Mouse (Mus musculus): ENCODE results near the gene Il10rb. TPM values are rescaled to one million over a fixed set of nuclear protein-coding genes. Genes with fewer than 3 reads are reported as not detected.

The Il10rb gene
- polyA plus RNA-seq (2015; fragmentation: Illumina TruSeq; extraction: RNeasy Lipid Tissue Mini Kit (QIAGEN cat#74804); ENCODE audit: low read depth, low replicate concordance), result 12.1 TPM

GRCm38 (mm10) chr16:91405640-91406584 is at the start of gene Il10rb:
TSS of gene Il10rb (plus strand) at chr16:91406164.

GRCm38 (mm10) chr16:91372577-91373472 is 33.1 kb upstream of the Il10rb start, which contains the start of gene Ifnar2:
TSS of gene Ifnar2 (plus strand) at chr16:91372783.

DNA sequence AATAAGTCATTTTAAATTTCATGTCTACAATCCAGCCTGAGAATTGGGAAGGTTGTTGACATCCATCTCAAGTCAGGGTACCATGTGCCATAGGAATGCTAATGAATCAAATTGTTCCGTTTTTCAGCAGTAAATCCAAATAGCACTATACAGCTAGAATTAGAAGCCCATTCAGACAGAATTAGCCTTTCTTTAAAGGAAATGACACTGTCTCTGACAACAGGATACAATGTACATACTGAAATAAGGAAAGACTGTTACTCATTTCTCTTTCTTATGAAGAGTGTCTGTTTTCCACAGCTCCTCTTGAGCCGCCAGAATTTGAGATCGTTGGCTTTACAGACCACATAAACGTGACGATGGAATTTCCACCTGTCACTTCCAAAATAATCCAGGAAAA is 14.5 kb upstream of the Il10rb start, which contains the start of gene Gm21970:
Gene Gm21970, plus strand, starts transcription at position 301 of the 400 bp plus-strand sequence.

Other genes starting within 250 kb of the Il10rb start
- gene Olig2, start 180.7 kb upstream of the Il10rb start, polyA plus RNA-seq (2015; fragmentation: Illumina TruSeq; extraction: RNeasy Lipid Tissue Mini Kit (QIAGEN cat#74804); ENCODE audit: low read depth, low replicate concordance), result 24.7 TPM
- gene Olig1, start 136.4 kb upstream of the Il10rb start, polyA plus RNA-seq (2015; fragmentation: Illumina TruSeq; extraction: RNeasy Lipid Tissue Mini Kit (QIAGEN cat#74804); ENCODE audit: low read depth, low replicate concordance), result 109 TPM
- 25.9 TPM for gene Ifnar2, start 33.4 kb upstream of the Il10rb start, polyA plus RNA-seq (2015; fragmentation: Illumina TruSeq; extraction: RNeasy Lipid Tissue Mini Kit (QIAGEN cat#74804); ENCODE audit: low read depth, low replicate concordance)
- gene Gm21970, start 14.4 kb upstream of the Il10rb start, polyA plus RNA-seq (2015; fragmentation: Illumina TruSeq; extraction: RNeasy Lipid Tissue Mini Kit (QIAGEN cat#74804); ENCODE audit: low read depth, low replicate concordance), result not detected
- gene Ifnar1, start 79.1 kb downstream of the Il10rb start, polyA plus RNA-seq (2015; fragmentation: Illumina TruSeq; extraction: RNeasy Lipid Tissue Mini Kit (QIAGEN cat#74804); ENCODE audit: low read depth, low replicate concordance), result 29.7 TPM
- 42.7 TPM for gene Ifngr2, start 140.9 kb downstream of the Il10rb start, polyA plus RNA-seq (2015; fragmentation: Illumina TruSeq; extraction: RNeasy Lipid Tissue Mini Kit (QIAGEN cat#74804); ENCODE audit: low read depth, low replicate concordance)
- gene Tmem50b, start 191.6 kb downstream of the Il10rb start, polyA plus RNA-seq (2015; fragmentation: Illumina TruSeq; extraction: RNeasy Lipid Tissue Mini Kit (QIAGEN cat#74804); ENCODE audit: low read depth, low replicate concordance), result 95.7 TPM
- gene Dnajc28, start 212.9 kb downstream of the Il10rb start, polyA plus RNA-seq (2015; fragmentation: Illumina TruSeq; extraction: RNeasy Lipid Tissue Mini Kit (QIAGEN cat#74804); ENCODE audit: low read depth, low replicate concordance), result 10.5 TPM
- 32.0 TPM for gene Gart, start 240.8 kb downstream of the Il10rb start, polyA plus RNA-seq (2015; fragmentation: Illumina TruSeq; extraction: RNeasy Lipid Tissue Mini Kit (QIAGEN cat#74804); ENCODE audit: low read depth, low replicate concordance)
- 204 TPM for gene Son, start 241.3 kb downstream of the Il10rb start, polyA plus RNA-seq (2015; fragmentation: Illumina TruSeq; extraction: RNeasy Lipid Tissue Mini Kit (QIAGEN cat#74804); ENCODE audit: low read depth, low replicate concordance)

Measured in brain, adult 10 weeks (tissue).